Mouse (Mus musculus) embryo, embryonic 11 days (tissue): ENCODE results near the gene Usp7.
"Not testable (repeated sequence)": the region's sequence is repeated elsewhere in the genome, so short reads cannot be mapped to it uniquely, and the experiment has no call there.

Experiments
- DNase-seq: peaks from one replicate; pipeline ENCODE4 v3.0.0-alpha.2; 2015

Usp7 gene

GRCm38 (mm10) chr16:8748904-8749303 lies 43.2 kb downstream of the Usp7 start:
- no peak for DNase-seq

- DNase-seq: no peak
These were observed 43.8 kb downstream of the Usp7 start for GRCm38 (mm10) chr16:8748175-8748846.

GRCm38 (mm10) chr16:8747772-8748171 lies 44.3 kb downstream of the Usp7 start:
- no peak for DNase-seq

GRCm38 (mm10) chr16:8746509-8746908 lies 45.6 kb downstream of the Usp7 start:
- no peak for DNase-seq

- DNase-seq: no peak
These were observed 46.4 kb downstream of the Usp7 start for GRCm38 (mm10) chr16:8745751-8746150.

GRCm38 (mm10) chr16:8743989-8744388 lies 48.1 kb downstream of the Usp7 start:
- DNase-seq: no peak

- no peak for DNase-seq
These were observed 50.4 kb downstream of the Usp7 start for GRCm38 (mm10) chr16:8741697-8742096.

GRCm38 (mm10) chr16:8741110-8741509 lies 51.0 kb downstream of the Usp7 start:
- DNase-seq: no peak

GRCm38 (mm10) chr16:8738542-8739514 lies 53.3 kb downstream of the Usp7 start:
- peak; percentile 96 for DNase-seq

- DNase-seq: peak; percentile 60
These were observed 54.2 kb downstream of the Usp7 start for GRCm38 (mm10) chr16:8737666-8738541.

- DNase-seq: peak; percentile 25
These were observed 54.8 kb downstream of the Usp7 start for GRCm38 (mm10) chr16:8737341-8737665.

GRCm38 (mm10) chr16:8736757-8737156 lies 55.4 kb downstream of the Usp7 start:
- DNase-seq: no peak

- peak; percentile 32 for DNase-seq
These were observed 56.1 kb downstream of the Usp7 start for GRCm38 (mm10) chr16:8736032-8736431.

- no peak for DNase-seq
These were observed 57.4 kb downstream of the Usp7 start for GRCm38 (mm10) chr16:8734693-8735092.

- no peak for DNase-seq
These were observed 58.5 kb downstream of the Usp7 start for GRCm38 (mm10) chr16:8733624-8734023.

GRCm38 (mm10) chr16:8732450-8732849 lies 59.7 kb downstream of the Usp7 start:
- not testable (repeated sequence) for DNase-seq

GRCm38 (mm10) chr16:8731630-8732029 lies 60.5 kb downstream of the Usp7 start:
- DNase-seq: no peak

- DNase-seq: no peak
These were observed 63.9 kb downstream of the Usp7 start for GRCm38 (mm10) chr16:8728111-8728748.

- DNase-seq: no peak
These were observed 66.3 kb downstream of the Usp7 start for GRCm38 (mm10) chr16:8725807-8726206.

- DNase-seq: no peak
These were observed 68.1 kb downstream of the Usp7 start for GRCm38 (mm10) chr16:8724031-8724430.

- DNase-seq: no peak
These were observed 71.7 kb downstream of the Usp7 start for GRCm38 (mm10) chr16:8720447-8720846.

GRCm38 (mm10) chr16:8717744-8718143 lies 74.4 kb downstream of the Usp7 start:
- peak; percentile 27 for DNase-seq

- DNase-seq: no peak
These were observed 75.8 kb downstream of the Usp7 start for GRCm38 (mm10) chr16:8716300-8716699.
